Mouse (Mus musculus) brain, embryonic 14.5 days (tissue): ENCODE results near the gene Ckb.

Experiments
- CTCF ChIP-seq: fragments of 200-500 bp; IDR thresholded peaks from 2 replicates; pipeline ENCODE4 v1.5.1; 2012; ENCODE audit warnings: inconsistent platforms, mild to moderate bottlenecking, moderate library complexity, borderline replicate concordance; ENCODE audit not compliant: insufficient read depth, insufficient read length; ENCODE audit errors: extremely low read depth
- POLR2A ChIP-seq: fragments of 200-500 bp; IDR thresholded peaks from 2 replicates; pipeline ENCODE4 v1.6.1; 2012; ENCODE audit warnings: mild to moderate bottlenecking, inconsistent platforms, borderline replicate concordance; ENCODE audit not compliant: poor library complexity, insufficient read depth, insufficient read length, severe bottlenecking; ENCODE audit errors: extremely low read depth

- TF ChIP-seq CTCF, result no peak
- no peak for TF ChIP-seq POLR2A
Observed at GRCm38 (mm10) chr12:111703301-111703700, 31.2 kb upstream of the Ckb start.
